Mouse (Mus musculus): ENCODE data around the gene Catsperz. TPM values are rescaled to one million over a fixed set of nuclear protein-coding genes. Genes with fewer than 3 reads are reported as not detected.
"Not testable (repeated sequence)": the region's sequence is repeated elsewhere in the genome, so short reads cannot be mapped to it uniquely, and the experiment has no call there.

The Catsperz gene
- total RNA-seq, 1 experiment, result 14.9 TPM

GRCm38 (mm10) chr19:6905498-6906159, 19.6 kb downstream of the Catsperz start:
- Histone ChIP-seq H3K4me3 (ENCODE audit: insufficient read depth in 1 of 2, low read depth in 1 of 2, low read length in 2 of 2, poor library complexity in 1 of 2, severe bottlenecking in 1 of 2) (no peak overlapping the region), H3K36me3 (ENCODE audit: control insufficient read depth, insufficient read depth, low read length, poor library complexity, severe bottlenecking) (peaks cover 16% of the 10 kb centered on the region; the same call in 1 of the 2 replicates), H3K9ac (ENCODE audit: insufficient read depth, low read depth, low read length, poor library complexity, severe bottlenecking) (no peak overlapping the region), H3K4me1 (ENCODE audit: control insufficient read depth in 2 of 2, insufficient read depth in 2 of 2, low read length in 2 of 2, poor library complexity in 1 of 2) (peaks cover 0 to 3% of the 10 kb centered on the region in 2 experiments; a peak in 1 of 4 replicates), H3K27ac (ENCODE audit: insufficient read depth, low read depth, low read length, poor library complexity, severe bottlenecking) (no peak overlapping the region), H3K9me3 (ENCODE audit: control insufficient read depth, insufficient read depth, low read depth, low read length) (no peaks in the 10 kb centered on the region)
- TF ChIP-seq MAFK (IDR thresholded peaks at IDR 0.05; ENCODE audit: insufficient read depth, low read depth, low read length) (no peak), HCFC1 (IDR thresholded peaks at IDR 0.05; ENCODE audit: borderline replicate concordance, insufficient read depth, low read length) (no peak), ZNF384 (IDR thresholded peaks at IDR 0.05; ENCODE audit: low read depth, low read length) (no peak), CHD2 (IDR thresholded peaks at IDR 0.05; ENCODE audit: low read depth, low read length) (no peak), ZC3H11A (IDR thresholded peaks at IDR 0.05; ENCODE audit: borderline replicate concordance, low read depth, low read length) (no peak)
- in situ Hi-C loops (cut with MboI; ENCODE audit: low sequenced_read_pairs in 2 of 2, unreplicated experiment in 2 of 2), result no loop called here
- no peak for DNase-seq (ENCODE audit: low read depth, low spot score)

GRCm38 (mm10) chr19:6904846-6905245, 20.3 kb downstream of the Catsperz start:
- H3K27ac ChIP-seq (ENCODE audit: insufficient read depth, low read depth, low read length, poor library complexity, severe bottlenecking), result no peak overlapping the region
- H3K4me1 ChIP-seq (ENCODE audit: control insufficient read depth in 2 of 2, insufficient read depth in 2 of 2, low read length in 2 of 2, poor library complexity in 1 of 2), result peaks cover 0 to 3% of the 10 kb centered on the region in 2 experiments; a peak in 1 of 4 replicates
- in situ Hi-C loops (cut with MboI; ENCODE audit: low sequenced_read_pairs in 2 of 2, unreplicated experiment in 2 of 2), result no loop called here
- H3K4me3 ChIP-seq (ENCODE audit: insufficient read depth in 1 of 2, low read depth in 1 of 2, low read length in 2 of 2, poor library complexity in 1 of 2, severe bottlenecking in 1 of 2), result no peak overlapping the region
- H3K9me3 ChIP-seq (ENCODE audit: control insufficient read depth, insufficient read depth, low read depth, low read length), result no peaks in the 10 kb centered on the region
- no peak for DNase-seq (ENCODE audit: low read depth, low spot score)
- peaks cover 16% of the 10 kb centered on the region; the same call in 1 of the 2 replicates for H3K36me3 ChIP-seq (ENCODE audit: control insufficient read depth, insufficient read depth, low read length, poor library complexity, severe bottlenecking)
- no peak overlapping the region for H3K9ac ChIP-seq (ENCODE audit: insufficient read depth, low read depth, low read length, poor library complexity, severe bottlenecking)
- TF ChIP-seq CHD2 (IDR thresholded peaks at IDR 0.05; ENCODE audit: low read depth, low read length) (no peak), ZNF384 (IDR thresholded peaks at IDR 0.05; ENCODE audit: low read depth, low read length) (no peak), ZC3H11A (IDR thresholded peaks at IDR 0.05; ENCODE audit: borderline replicate concordance, low read depth, low read length) (no peak), MAFK (IDR thresholded peaks at IDR 0.05; ENCODE audit: insufficient read depth, low read depth, low read length) (no peak), HCFC1 (IDR thresholded peaks at IDR 0.05; ENCODE audit: borderline replicate concordance, insufficient read depth, low read length) (no peak)

- Histone ChIP-seq H3K9me3 (ENCODE audit: control insufficient read depth, insufficient read depth, low read depth, low read length) (no peaks in the 10 kb centered on the region; the same call in 1 of the 2 replicates), H3K27ac (ENCODE audit: insufficient read depth, low read depth, low read length, poor library complexity, severe bottlenecking) (no peak overlapping the region), H3K9ac (ENCODE audit: insufficient read depth, low read depth, low read length, poor library complexity, severe bottlenecking) (no peak overlapping the region), H3K36me3 (ENCODE audit: control insufficient read depth, insufficient read depth, low read length, poor library complexity, severe bottlenecking) (peaks cover 16% of the 10 kb centered on the region; the same call in 1 of the 2 replicates), H3K4me3 (ENCODE audit: insufficient read depth in 1 of 2, low read depth in 1 of 2, low read length in 2 of 2, poor library complexity in 1 of 2, severe bottlenecking in 1 of 2) (no peak overlapping the region), H3K4me1 (ENCODE audit: control insufficient read depth in 2 of 2, insufficient read depth in 2 of 2, low read length in 2 of 2, poor library complexity in 1 of 2) (no peaks in the 10 kb centered on the region)
- in situ Hi-C loops (cut with MboI; ENCODE audit: low sequenced_read_pairs in 2 of 2, unreplicated experiment in 2 of 2), result no loop called here
- DNase-seq (ENCODE audit: low read depth, low spot score), result no peak
- TF ChIP-seq CHD2 (IDR thresholded peaks at IDR 0.05; ENCODE audit: low read depth, low read length) (no peak), HCFC1 (IDR thresholded peaks at IDR 0.05; ENCODE audit: borderline replicate concordance, insufficient read depth, low read length) (no peak), ZC3H11A (IDR thresholded peaks at IDR 0.05; ENCODE audit: borderline replicate concordance, low read depth, low read length) (no peak), MAFK (IDR thresholded peaks at IDR 0.05; ENCODE audit: insufficient read depth, low read depth, low read length) (no peak), ZNF384 (IDR thresholded peaks at IDR 0.05; ENCODE audit: low read depth, low read length) (no peak)
Observed at GRCm38 (mm10) chr19:6903031-6903430, 22.1 kb downstream of the Catsperz start.

GRCm38 (mm10) chr19:6899641-6900040, 25.5 kb downstream of the Catsperz start:
- Histone ChIP-seq H3K36me3 (ENCODE audit: control insufficient read depth, insufficient read depth, low read length, poor library complexity, severe bottlenecking) (no peaks in the 10 kb centered on the region), H3K4me1 (ENCODE audit: control insufficient read depth in 2 of 2, insufficient read depth in 2 of 2, low read length in 2 of 2, poor library complexity in 1 of 2) (no peaks in the 10 kb centered on the region), H3K9ac (ENCODE audit: insufficient read depth, low read depth, low read length, poor library complexity, severe bottlenecking) (no peak overlapping the region), H3K27ac (ENCODE audit: insufficient read depth, low read depth, low read length, poor library complexity, severe bottlenecking) (no peak overlapping the region), H3K4me3 (ENCODE audit: insufficient read depth in 1 of 2, low read depth in 1 of 2, low read length in 2 of 2, poor library complexity in 1 of 2, severe bottlenecking in 1 of 2) (no peak overlapping the region), H3K9me3 (ENCODE audit: control insufficient read depth, insufficient read depth, low read depth, low read length) (no peaks in the 10 kb centered on the region; the same call in 1 of the 2 replicates)
- TF ChIP-seq ZNF384 (IDR thresholded peaks at IDR 0.05; ENCODE audit: low read depth, low read length) (no peak), MAFK (IDR thresholded peaks at IDR 0.05; ENCODE audit: insufficient read depth, low read depth, low read length) (no peak), ZC3H11A (IDR thresholded peaks at IDR 0.05; ENCODE audit: borderline replicate concordance, low read depth, low read length) (no peak), HCFC1 (IDR thresholded peaks at IDR 0.05; ENCODE audit: borderline replicate concordance, insufficient read depth, low read length) (no peak), CHD2 (IDR thresholded peaks at IDR 0.05; ENCODE audit: low read depth, low read length) (no peak)
- no peak for DNase-seq (ENCODE audit: low read depth, low spot score)
- in situ Hi-C loops (cut with MboI; ENCODE audit: low sequenced_read_pairs in 2 of 2, unreplicated experiment in 2 of 2), result no loop called here

GRCm38 (mm10) chr19:6895608-6896305, 29.4 kb downstream of the Catsperz start:
- H3K36me3 ChIP-seq (ENCODE audit: control insufficient read depth, insufficient read depth, low read length, poor library complexity, severe bottlenecking); in situ Hi-C loops (cut with MboI; ENCODE audit: low sequenced_read_pairs in 2 of 2, unreplicated experiment in 2 of 2); DNase-seq (ENCODE audit: low read depth, low spot score): not testable (repeated sequence)

More at GRCm38 (mm10) chr19:6895608-6896305, 29.4 kb downstream of the Catsperz start:
- H3K9me3 ChIP-seq (ENCODE audit: control insufficient read depth, insufficient read depth, low read depth, low read length); H3K4me1 ChIP-seq (ENCODE audit: control insufficient read depth in 2 of 2, insufficient read depth in 2 of 2, low read length in 2 of 2, poor library complexity in 1 of 2); H3K27ac ChIP-seq (ENCODE audit: insufficient read depth, low read depth, low read length, poor library complexity, severe bottlenecking); H3K9ac ChIP-seq (ENCODE audit: insufficient read depth, low read depth, low read length, poor library complexity, severe bottlenecking); H3K4me3 ChIP-seq (ENCODE audit: insufficient read depth in 1 of 2, low read depth in 1 of 2, low read length in 2 of 2, poor library complexity in 1 of 2, severe bottlenecking in 1 of 2): not testable (repeated sequence)

Measured in ES-E14 (cell line).